Mouse (Mus musculus) bone marrow, adult 2 months (tissue): ENCODE data around the gene Pdcl2. TPM values are rescaled to one million over a fixed set of nuclear protein-coding genes. Genes with fewer than 3 reads are reported as not detected.

Experiments used
- H3K27ac ChIP-seq: fragments of 200-500 bp; 2 replicates; pipeline ENCODE4 v1.5.1; 2012; ENCODE audit warnings: low read depth, mild to moderate bottlenecking, control low read depth, inconsistent platforms, low read length; ENCODE audit not compliant: control insufficient read depth, poor library complexity, insufficient read depth
- H3K4me1 ChIP-seq: fragments of 200-500 bp; 2 replicates; pipeline ENCODE4 v1.6.1; 2011; ENCODE audit warnings: low read length; ENCODE audit not compliant: control insufficient read depth, insufficient read depth
- H3K4me3 ChIP-seq: fragments of 200-500 bp; replicated peaks from 2 replicates; pipeline ENCODE3; 2011; ENCODE audit warnings: mild to moderate bottlenecking, low read depth, low read length, control low read depth; ENCODE audit not compliant: control insufficient read depth
- CTCF ChIP-seq: fragments of 200-500 bp; IDR thresholded peaks from 2 replicates; pipeline ENCODE4 v1.5.1; 2011; ENCODE audit warnings: low read length, control low read depth; ENCODE audit not compliant: control insufficient read depth, insufficient read depth
- POLR2A ChIP-seq: fragments of 200-500 bp; IDR thresholded peaks from 2 replicates; pipeline ENCODE4 v1.6.1; 2011; ENCODE audit warnings: low read depth, mild to moderate bottlenecking, control low read depth, low read length, borderline replicate concordance; ENCODE audit not compliant: control insufficient read depth
- WGBS: fragments of 180-500 bp; shearing (Covaris S2); methylation state at CpG from one replicate; pipeline ENCODE4 v1.1.7; 2018; 5-methylcytosine and 5-hydroxymethylcytosine counted together
- polyA plus RNA-seq: library from polyadenylated mRNA; stranded (reverse); fragments of >200 nt; gene quantifications from 2 replicates; pipeline ENCODE4 v1.2.4, GENCODE M21; 2011; ENCODE audit warnings: low replicate concordance; ENCODE audit not compliant: missing spikeins, insufficient read depth, insufficient read length

The Pdcl2 gene
- polyA plus RNA-seq, 1 experiment: not detected

GRCm38 (mm10) chr5:76308206-76308605, 22.8 kb downstream of the Pdcl2 start:
- 55% methylated on average over 2 of the region's 2 CpGs for WGBS
- H3K4me3 ChIP-seq: no peak overlapping the region
- no peak for TF ChIP-seq POLR2A
- TF ChIP-seq CTCF: no peak
- H3K4me1 ChIP-seq: no peaks in the 10 kb centered on the region; the same call in 1 of the 2 replicates
- no peak overlapping the region for H3K27ac ChIP-seq

- Histone ChIP-seq H3K4me1 (no peaks in the 10 kb centered on the region; the same call in 1 of the 2 replicates), H3K4me3 (no peak overlapping the region), H3K27ac (no peak overlapping the region)
- 78% methylated on average over 3 of the region's 3 CpGs for WGBS
- TF ChIP-seq CTCF (no peak), POLR2A (no peak)
These were observed 24.7 kb downstream of the Pdcl2 start for GRCm38 (mm10) chr5:76306261-76306660.

- TF ChIP-seq POLR2A: no peak
- TF ChIP-seq CTCF: no peak
- no peaks in the 10 kb centered on the region; the same call in 1 of the 2 replicates for H3K4me1 ChIP-seq
- no peak overlapping the region for H3K27ac ChIP-seq
- WGBS: 13% methylated on average over 8 of the region's 8 CpGs
- H3K4me3 ChIP-seq: no peak overlapping the region
These were observed 25.3 kb downstream of the Pdcl2 start for GRCm38 (mm10) chr5:76305616-76306015.

- H3K4me3 ChIP-seq: peak within 1 kb of the TSS; percentile 75
- TF ChIP-seq CTCF: no peak
- H3K4me1 ChIP-seq: no peaks in the 10 kb centered on the region; the same call in 1 of the 2 replicates
- under 1% methylated on average over 102 of the region's 104 CpGs for WGBS
- H3K27ac ChIP-seq: peak within 1 kb of the TSS; percentile 55; the same call in 1 of the 2 replicates
These were observed 26.3 kb downstream of the Pdcl2 start, which contains the start of gene Clock for GRCm38 (mm10) chr5:76304452-76305341. Gene Clock, minus strand, starts transcription at chr5:76304792.

GRCm38 (mm10) chr5:76303745-76304451, 27.1 kb downstream of the Pdcl2 start:
- Histone ChIP-seq H3K4me3 (peak overlapping the region; percentile 75), H3K4me1 (no peaks in the 10 kb centered on the region; the same call in 1 of the 2 replicates), H3K27ac (peak overlapping the region; percentile 4; the same call in 1 of the 2 replicates)
- no peak for TF ChIP-seq POLR2A
- TF ChIP-seq CTCF: no peak
- 1% methylated on average over 94 of the region's 100 CpGs for WGBS

- peak overlapping the region; percentile 56 for H3K4me3 ChIP-seq
- no peaks in the 10 kb centered on the region; the same call in 1 of the 2 replicates for H3K4me1 ChIP-seq
- H3K27ac ChIP-seq: no peak overlapping the region
- 9% methylated on average over 11 of the region's 11 CpGs for WGBS
- TF ChIP-seq POLR2A: no peak
- TF ChIP-seq CTCF: no peak
These were observed 27.6 kb downstream of the Pdcl2 start for GRCm38 (mm10) chr5:76303379-76303744.

GRCm38 (mm10) chr5:76302009-76302408, 28.9 kb downstream of the Pdcl2 start:
- TF ChIP-seq CTCF: no peak
- TF ChIP-seq POLR2A: no peak
- H3K4me3 ChIP-seq: no peak overlapping the region
- no peaks in the 10 kb centered on the region; the same call in 1 of the 2 replicates for H3K4me1 ChIP-seq
- no peak overlapping the region for H3K27ac ChIP-seq
- whole genome bisulfite sequencing: 82% methylated on average over 2 of the region's 2 CpGs

GRCm38 (mm10) chr5:76289234-76289691, 41.7 kb downstream of the Pdcl2 start:
- WGBS: 69% methylated on average over 8 of the region's 8 CpGs
- TF ChIP-seq CTCF (no peak), POLR2A (no peak)
- no peak overlapping the region for H3K4me3 ChIP-seq
- H3K4me1 ChIP-seq: no peaks in the 10 kb centered on the region
- H3K27ac ChIP-seq: no peak overlapping the region
